8 mouse cellular contexts compared by ENCODE assay signal in the genomic region with DNA sequence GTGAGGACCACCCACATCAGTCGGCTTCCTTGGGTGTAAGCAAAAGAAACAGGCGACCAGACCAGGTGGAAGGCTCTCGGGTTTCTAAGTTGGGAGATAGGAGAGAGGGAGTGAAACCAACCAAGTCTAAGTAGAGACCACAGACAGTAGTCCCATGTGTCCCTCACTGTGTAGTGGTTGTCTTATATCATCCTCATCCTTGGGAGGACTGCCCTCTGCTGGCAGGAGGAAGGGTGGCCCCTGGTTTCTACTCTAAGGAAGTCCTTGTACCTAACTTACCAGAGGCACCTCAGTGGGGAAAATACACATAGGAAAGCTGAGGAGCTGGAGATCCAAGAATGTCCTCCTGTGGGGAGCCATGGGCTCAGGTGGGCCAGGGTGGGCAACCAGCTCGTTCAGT. TPM values are rescaled to one million over a fixed set of nuclear protein-coding genes. Genes with fewer than 3 reads are reported as not detected.
DNase-seq lines count a peak whose midpoint lies in the region; ATAC-seq and TF ChIP-seq lines count a peak whose summit lies in the region.

No protein-coding gene starts in this region.

- no peak overlapping the region for H3K4me3 ChIP-seq in thymus, adult 2 months (ENCODE audit: control insufficient read depth, insufficient read depth, low read length)
- H3K4me3 ChIP-seq in kidney, postnatal 0 days (replicated peaks; ENCODE audit: low read depth, low read length): no peak overlapping the region
- H3K4me3 ChIP-seq in liver, embryonic 14.5 days (ENCODE audit: insufficient read depth in 1 of 2, low read depth in 2 of 2, low read length in 2 of 2): no peak overlapping the region

- peak; percentile 57; the same call in 1 of the 2 replicates for ATAC-seq in kidney, postnatal 0 days (replicated peaks; ENCODE audit: low FRiP score, low read depth)
- ATAC-seq in liver, embryonic 14.5 days (ENCODE audit: insufficient read depth): no peak

- no peak overlapping the region for H3K4me2 ChIP-seq in kidney, postnatal 0 days (ENCODE audit: low read length)
- no peak overlapping the region for H3K4me2 ChIP-seq in liver, embryonic 14.5 days (ENCODE audit: low read depth)

- H3K27ac ChIP-seq in thymus, adult 2 months (ENCODE audit: control insufficient read depth, insufficient read depth, low read length): no peak overlapping the region
- H3K27ac ChIP-seq in kidney, postnatal 0 days: no peak overlapping the region
- no peak overlapping the region for H3K27ac ChIP-seq in liver, embryonic 14.5 days

- TF ChIP-seq EP300 in liver, embryonic 14.5 days (IDR thresholded peaks at IDR 0.05; ENCODE audit: low read depth): no peak

- no peak overlapping the region for H3K9ac ChIP-seq in kidney, postnatal 0 days (ENCODE audit: low read depth, low read length)
- no peak overlapping the region for H3K9ac ChIP-seq in liver, embryonic 14.5 days (replicated peaks)

- peak; percentile 46 for DNase-seq in thymus, adult 2 months
- no peak for DNase-seq in thymus, adult 18-20 months
- peak; percentile 43 to 48 for DNase-seq in cerebellum, adult 18-20 months
- peak; percentile 53 to 91 for DNase-seq in frontal cortex, adult 2 months (ENCODE audit: extremely low spot score in 1 of 2, low spot score in 1 of 2)
- peak; percentile 77 for DNase-seq in kidney, postnatal 0 days (ENCODE audit: low spot score)
- DNase-seq in liver, embryonic 14.5 days (ENCODE audit: low read depth in 3 of 3, low spot score in 3 of 3): peak in 2 of 3 experiments; percentile 6 to 7
- peak; percentile 17 for DNase-seq in retina, postnatal 7 days (ENCODE audit: low read depth, low spot score)
- no peak for DNase-seq in spleen, adult 12 weeks (ENCODE audit: low spot score)

- H3K9me3 ChIP-seq in kidney, postnatal 0 days (replicated peaks; ENCODE audit: low read length): no peaks in the 10 kb centered on the region
- no peaks in the 10 kb centered on the region for H3K9me3 ChIP-seq in liver, embryonic 14.5 days (ENCODE audit: control insufficient read depth, low read length)

- WGBS in thymus, adult 2 months: 38% methylated on average over 4 of the region's 4 CpGs
- WGBS in kidney, postnatal 0 days: 25% methylated on average over 4 of the region's 4 CpGs
- WGBS in liver, embryonic 14.5 days (ENCODE audit: insufficient replicate concordance): 22% methylated on average over 4 of the region's 4 CpGs

- no peaks in the 10 kb centered on the region for H3K27me3 ChIP-seq in thymus, adult 2 months (ENCODE audit: control insufficient read depth, insufficient read depth, low read length)
- no peaks in the 10 kb centered on the region for H3K27me3 ChIP-seq in kidney, postnatal 0 days (ENCODE audit: insufficient read depth, low read length)
- H3K27me3 ChIP-seq in liver, embryonic 14.5 days (ENCODE audit: control insufficient read depth, insufficient read depth, low read length): no peaks in the 10 kb centered on the region

- TF ChIP-seq POLR2A in thymus, adult 2 months (IDR thresholded peaks at IDR 0.05; ENCODE audit: control insufficient read depth, extremely low read depth, insufficient read depth, low read length, poor library complexity): no peak

- H3K36me3 ChIP-seq in thymus, adult 2 months (ENCODE audit: control insufficient read depth, insufficient read depth, low read length): no peaks in the 10 kb centered on the region
- H3K36me3 ChIP-seq in kidney, postnatal 0 days (ENCODE audit: insufficient read depth, low read length): no peaks in the 10 kb centered on the region
- H3K36me3 ChIP-seq in liver, embryonic 14.5 days (replicated peaks; ENCODE audit: control insufficient read depth, insufficient read depth, low read depth): no peaks in the 10 kb centered on the region

- TF ChIP-seq CTCF in thymus, adult 2 months (IDR thresholded peaks at IDR 0.05; ENCODE audit: borderline replicate concordance, control insufficient read depth, extremely low read depth, insufficient read depth, low read length, poor library complexity): no peak
- TF ChIP-seq CTCF in kidney, postnatal 0 days (IDR thresholded peaks at IDR 0.05; ENCODE audit: low read depth): peak; percentile 85
- TF ChIP-seq CTCF in liver, embryonic 14.5 days (IDR thresholded peaks at IDR 0.05; ENCODE audit: low read depth): peak; percentile 66

- H3K4me1 ChIP-seq in thymus, adult 2 months (replicated peaks; ENCODE audit: control insufficient read depth, insufficient read depth, low read length): no peaks in the 10 kb centered on the region
- no peaks in the 10 kb centered on the region for H3K4me1 ChIP-seq in kidney, postnatal 0 days (replicated peaks; ENCODE audit: insufficient read depth, low read length)
- H3K4me1 ChIP-seq in liver, embryonic 14.5 days (replicated peaks; ENCODE audit: control insufficient read depth in 2 of 2, insufficient read depth in 2 of 2, low read length in 1 of 2): no peaks in the 10 kb centered on the region

RNA-seq across cellular contexts. Expression of gene Rspo4, which starts 23.8 kb away (rescaled TPM):
- 0.09 TPM in 2 replicates for polyA plus RNA-seq in thymus, adult 2 months (2012; rRNA removed)
- polyA plus RNA-seq in frontal cortex, adult 2 months (2012; rRNA removed): 0.20 and 0.23 TPM in 2 replicates
- 0.05 TPM in 1 of 2 replicates, not detected in the other for polyA plus RNA-seq in kidney, postnatal 0 days (2015; fragmentation: Nextera tagmentation; extraction: Ambion mirVana)
- not detected in 2 replicates for polyA plus RNA-seq in liver, embryonic 14.5 days (2012; rRNA removed)
- polyA plus RNA-seq in liver, embryonic 14.5 days (2014; fragmentation: Nextera tagmentation; extraction: Ambion mirVana): not detected in 2 replicates

RNA-seq across cellular contexts. Expression of gene Angpt4, which starts 44.5 kb away (rescaled TPM):
- polyA plus RNA-seq in thymus, adult 2 months (2012; rRNA removed): 0.80 TPM in 2 replicates
- 0.26 and 0.32 TPM in 2 replicates for polyA plus RNA-seq in frontal cortex, adult 2 months (2012; rRNA removed)
- polyA plus RNA-seq in kidney, postnatal 0 days (2015; fragmentation: Nextera tagmentation; extraction: Ambion mirVana): 2.2 and 2.7 TPM in 2 replicates
- 0.03 and 0.04 TPM in 2 replicates for polyA plus RNA-seq in liver, embryonic 14.5 days (2012; rRNA removed)
- 0.06 and 0.11 TPM in 2 replicates for polyA plus RNA-seq in liver, embryonic 14.5 days (2014; fragmentation: Nextera tagmentation; extraction: Ambion mirVana)

Comparison
In these comparisons a context has a peak if more than half of its experiments do, and no peak if none do; other contexts are left out.
1. DNase-seq: peak in thymus, adult 2 months (single experiment), cerebellum, adult 18-20 months (2 of 2), frontal cortex, adult 2 months (2 of 2), kidney, postnatal 0 days (single experiment), liver, embryonic 14.5 days (2 of 3) and retina, postnatal 7 days (single experiment); none in thymus, adult 18-20 months (0 of 2) and spleen, adult 12 weeks (single experiment).